Mouse (Mus musculus): ENCODE measurements at regions not wholly inside any gene's neighbourhood (a gene's known extent, or its start where the extent isn't known, plus 50 kb on each side); places are given as distances from the start of the nearest gene placed in this dataset.

- Histone ChIP-seq H3K9me3 (replicated peaks; ENCODE audit: insufficient read depth, low read length) (no peaks in the 10 kb centered on the region), H3K4me3 (ENCODE audit: control insufficient read depth in 1 of 2, insufficient read depth in 1 of 2, low read depth in 2 of 2, low read length in 2 of 2) (no peak overlapping the region), H3K27ac (ENCODE audit: control insufficient read depth, low read depth, low read length) (no peak overlapping the region), H3K36me3 (ENCODE audit: control insufficient read depth in 1 of 2, insufficient read depth in 2 of 2, low read length in 2 of 2) (no peaks in the 10 kb centered on the region), H3K79me2 (ENCODE audit: control insufficient read depth, insufficient read depth, low read length, poor library complexity) (no peaks in the 10 kb centered on the region), H3K9ac (ENCODE audit: control insufficient read depth, low read depth, low read length, poor library complexity, severe bottlenecking) (no peak overlapping the region), H3K27me3 (ENCODE audit: control insufficient read depth in 1 of 2, insufficient read depth in 2 of 2, low read length in 2 of 2) (no peaks in the 10 kb centered on the region), H3K4me1 (ENCODE audit: control insufficient read depth in 1 of 2, insufficient read depth in 2 of 2, low read length in 2 of 2) (no peaks in the 10 kb centered on the region)
- no peak for DNase-seq (ENCODE audit: low read depth, low spot score)
- TF ChIP-seq MXI1 (IDR thresholded peaks at IDR 0.05; ENCODE audit: low read depth, low read length): no peak
- no peak for TF ChIP-seq BHLHE40 (IDR thresholded peaks at IDR 0.05; ENCODE audit: borderline replicate concordance, low read depth, low read length)
- TF ChIP-seq RCOR1 (IDR thresholded peaks at IDR 0.05; ENCODE audit: low read depth, low read length): no peak
- TF ChIP-seq MYB (IDR thresholded peaks at IDR 0.05; ENCODE audit: low read depth, low read length): no peak
- TF ChIP-seq POLR2AphosphoS2 (IDR thresholded peaks at IDR 0.05; ENCODE audit: low read length): no peak
- TF ChIP-seq TCF12 (IDR thresholded peaks at IDR 0.05; ENCODE audit: low read depth, low read length): no peak
- no peak for TF ChIP-seq ETS1 (IDR thresholded peaks at IDR 0.05; ENCODE audit: low read depth, low read length)
- no peak for TF ChIP-seq GABPA (IDR thresholded peaks at IDR 0.05; ENCODE audit: low read depth, low read length)
These were observed 192.8 kb upstream of the Ajap1 start for GRCm38 (mm10) chr4:153675431-153675830.

GRCm38 (mm10) chr4:153679151-153679550, 196.5 kb upstream of the Ajap1 start:
- H3K9me3 ChIP-seq (replicated peaks; ENCODE audit: insufficient read depth, low read length): no peaks in the 10 kb centered on the region
- no peak overlapping the region for H3K9ac ChIP-seq (ENCODE audit: control insufficient read depth, low read depth, low read length, poor library complexity, severe bottlenecking)
- no peak overlapping the region for H3K27ac ChIP-seq (ENCODE audit: control insufficient read depth, low read depth, low read length)
- no peaks in the 10 kb centered on the region for H3K79me2 ChIP-seq (ENCODE audit: control insufficient read depth, insufficient read depth, low read length, poor library complexity)
- H3K27me3 ChIP-seq (ENCODE audit: control insufficient read depth in 1 of 2, insufficient read depth in 2 of 2, low read length in 2 of 2): no peaks in the 10 kb centered on the region
- H3K36me3 ChIP-seq (ENCODE audit: control insufficient read depth in 1 of 2, insufficient read depth in 2 of 2, low read length in 2 of 2): no peaks in the 10 kb centered on the region
- no peak for TF ChIP-seq SMC3 (IDR thresholded peaks at IDR 0.05; ENCODE audit: low read depth, low read length)
- no peak for TF ChIP-seq HCFC1 (IDR thresholded peaks at IDR 0.05; ENCODE audit: low read depth, low read length)
- no peak for TF ChIP-seq MXI1 (IDR thresholded peaks at IDR 0.05; ENCODE audit: low read depth, low read length)
- no peak for TF ChIP-seq ZMIZ1 (IDR thresholded peaks at IDR 0.05; ENCODE audit: low read depth, low read length)
- no peak for TF ChIP-seq POLR2AphosphoS5 (IDR thresholded peaks at IDR 0.05; ENCODE audit: borderline replicate concordance, low read depth, low read length)
- H3K4me3 ChIP-seq (ENCODE audit: control insufficient read depth in 1 of 2, insufficient read depth in 1 of 2, low read depth in 2 of 2, low read length in 2 of 2): no peak overlapping the region
- DNase-seq (ENCODE audit: low read depth, low spot score): no peak
- H3K4me1 ChIP-seq (ENCODE audit: control insufficient read depth in 1 of 2, insufficient read depth in 2 of 2, low read length in 2 of 2): no peaks in the 10 kb centered on the region

- no peaks in the 10 kb centered on the region for H3K9me3 ChIP-seq (replicated peaks; ENCODE audit: insufficient read depth, low read length)
- no peak overlapping the region for H3K4me3 ChIP-seq (ENCODE audit: control insufficient read depth in 1 of 2, insufficient read depth in 1 of 2, low read depth in 2 of 2, low read length in 2 of 2)
- no peak overlapping the region for H3K27ac ChIP-seq (ENCODE audit: control insufficient read depth, low read depth, low read length)
- no peaks in the 10 kb centered on the region for H3K27me3 ChIP-seq (ENCODE audit: control insufficient read depth in 1 of 2, insufficient read depth in 2 of 2, low read length in 2 of 2)
- no peak for DNase-seq (ENCODE audit: low read depth, low spot score)
- H3K4me1 ChIP-seq (ENCODE audit: control insufficient read depth in 1 of 2, insufficient read depth in 2 of 2, low read length in 2 of 2): no peaks in the 10 kb centered on the region
- H3K79me2 ChIP-seq (ENCODE audit: control insufficient read depth, insufficient read depth, low read length, poor library complexity): no peaks in the 10 kb centered on the region
- no peaks in the 10 kb centered on the region for H3K36me3 ChIP-seq (ENCODE audit: control insufficient read depth in 1 of 2, insufficient read depth in 2 of 2, low read length in 2 of 2)
- TF ChIP-seq NELFE (IDR thresholded peaks at IDR 0.05; ENCODE audit: low read depth, low read length): no peak
- no peak for TF ChIP-seq TAL1 (IDR thresholded peaks at IDR 0.05; ENCODE audit: low read length)
- no peak for TF ChIP-seq MYC (IDR thresholded peaks at IDR 0.05; ENCODE audit: low read depth, low read length)
- no peak for TF ChIP-seq ZC3H11A (IDR thresholded peaks at IDR 0.05; ENCODE audit: low read depth, low read length)
- TF ChIP-seq MEF2A (IDR thresholded peaks at IDR 0.05; ENCODE audit: extremely low read depth, insufficient replicate concordance, low read depth, low read length, poor library complexity, severe bottlenecking): no peak
- TF ChIP-seq MAZ (IDR thresholded peaks at IDR 0.05; ENCODE audit: low read depth, low read length): no peak
- TF ChIP-seq POLR2AphosphoS5 (IDR thresholded peaks at IDR 0.05; ENCODE audit: borderline replicate concordance, low read depth, low read length): no peak
- no peak for TF ChIP-seq SMC3 (IDR thresholded peaks at IDR 0.05; ENCODE audit: low read depth, low read length)
- TF ChIP-seq CHD1 (IDR thresholded peaks at IDR 0.05; ENCODE audit: low read depth, low read length): no peak
- no peak for TF ChIP-seq TBP (IDR thresholded peaks at IDR 0.05; ENCODE audit: low read depth, low read length)
- no peak for TF ChIP-seq CTCF (IDR thresholded peaks at IDR 0.05 in 2 of 3, conservative IDR thresholded peaks at IDR 0.05 in 1 of 3; ENCODE audit: control insufficient read depth in 1 of 3, insufficient read depth in 1 of 3, low read depth in 2 of 3, low read length in 3 of 3, poor library complexity in 1 of 3, severe bottlenecking in 1 of 3)
- no peak for TF ChIP-seq UBTF (IDR thresholded peaks at IDR 0.05; ENCODE audit: borderline replicate concordance, insufficient read depth, low read depth, low read length)
- TF ChIP-seq TCF12 (IDR thresholded peaks at IDR 0.05; ENCODE audit: low read depth, low read length): no peak
- no peak for TF ChIP-seq ZNF384 (IDR thresholded peaks at IDR 0.05; ENCODE audit: low read depth, low read length)
- TF ChIP-seq ELF1 (IDR thresholded peaks at IDR 0.05; ENCODE audit: low read depth, low read length): no peak
- no peak for TF ChIP-seq HCFC1 (IDR thresholded peaks at IDR 0.05; ENCODE audit: low read depth, low read length)
- TF ChIP-seq E2F4 (IDR thresholded peaks at IDR 0.05; ENCODE audit: borderline replicate concordance, low read depth, low read length): no peak
- no peak for TF ChIP-seq RCOR1 (IDR thresholded peaks at IDR 0.05; ENCODE audit: low read depth, low read length)
- TF ChIP-seq CHD2 (IDR thresholded peaks at IDR 0.05; ENCODE audit: low read length): no peak
- TF ChIP-seq MXI1 (IDR thresholded peaks at IDR 0.05; ENCODE audit: low read depth, low read length): no peak
- H3K9ac ChIP-seq (ENCODE audit: control insufficient read depth, low read depth, low read length, poor library complexity, severe bottlenecking): no peak overlapping the region
These were observed 205.8 kb upstream of the Ajap1 start for GRCm38 (mm10) chr4:153688441-153688840.

Measured in MEL (cell line).